Mouse (Mus musculus) left cerebral cortex, adult 11 months (tissue): Measurements from ENCODE around the gene Ttf2.

Experiments
- DNase-seq: peaks from one replicate; pipeline ENCODE4 v3.0.0; 2022; ENCODE audit warnings: low spot score

Gene Ttf2

GRCm38 (mm10) chr3:100911498-100912213, 57.8 kb downstream of the Ttf2 start:
- no peak for DNase-seq

- DNase-seq: no peak
Observed at GRCm38 (mm10) chr3:100911026-100911425, 58.4 kb downstream of the Ttf2 start.

- DNase-seq: no peak
Observed at GRCm38 (mm10) chr3:100910621-100911020, 58.8 kb downstream of the Ttf2 start.

- DNase-seq: no peak
Observed at GRCm38 (mm10) chr3:100908594-100908993, 60.9 kb downstream of the Ttf2 start.

- no peak for DNase-seq
Observed at GRCm38 (mm10) chr3:100906916-100907315, 62.5 kb downstream of the Ttf2 start.

- DNase-seq: no peak
Observed at GRCm38 (mm10) chr3:100906128-100906527, 63.3 kb downstream of the Ttf2 start.

- no peak for DNase-seq
Observed at GRCm38 (mm10) chr3:100895500-100895899, 74.0 kb downstream of the Ttf2 start.

- no peak for DNase-seq
Observed at GRCm38 (mm10) chr3:100892383-100893335, 76.8 kb downstream of the Ttf2 start.

GRCm38 (mm10) chr3:100890406-100890805, 79.1 kb downstream of the Ttf2 start:
- DNase-seq: no peak

GRCm38 (mm10) chr3:100889234-100889633, 80.2 kb downstream of the Ttf2 start:
- no peak for DNase-seq
